Mouse (Mus musculus) testis, adult 2 months (tissue): ENCODE results near the gene Aadac.

Source experiments
- CTCF ChIP-seq: fragments of 200-500 bp; IDR thresholded peaks from 2 replicates; pipeline ENCODE4 v1.5.1; 2012; ENCODE audit warnings: low read depth, mild to moderate bottlenecking, inconsistent platforms, low read length, moderate library complexity; ENCODE audit not compliant: control insufficient read depth, insufficient read depth, insufficient replicate concordance
- POLR2A ChIP-seq: fragments of 200-500 bp; IDR thresholded peaks from 2 replicates; pipeline ENCODE4 v1.6.1; 2012; ENCODE audit warnings: low read depth, mild to moderate bottlenecking, inconsistent platforms, low read length, moderate library complexity; ENCODE audit not compliant: control insufficient read depth

DNA sequence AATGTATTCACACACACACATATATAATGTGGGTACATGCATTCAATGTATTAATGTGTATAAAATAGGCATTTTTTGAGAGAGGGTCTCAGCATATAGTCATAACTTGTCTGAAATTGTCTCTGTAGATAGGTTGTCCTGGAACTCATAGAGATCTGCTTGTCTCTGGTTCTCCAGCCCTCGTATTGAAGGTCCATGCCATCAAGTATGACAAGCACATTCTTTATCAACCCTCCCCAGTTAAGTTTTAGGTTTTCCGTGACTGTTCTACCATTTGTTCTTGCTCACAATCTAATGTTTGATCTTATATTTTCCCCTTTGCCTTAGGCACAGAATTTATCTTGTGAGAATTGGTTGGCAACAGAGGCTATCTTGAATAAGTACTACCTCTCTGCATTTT lies 60.2 kb downstream of the Aadac start:
- no peak for TF ChIP-seq CTCF
- no peak for TF ChIP-seq POLR2A
